ENCODE assay signal across 8 mouse cellular contexts in genomic region chr9:58199381-58200269, GRCm38 (mm10). TPM values are rescaled to one million over a fixed set of nuclear protein-coding genes. Genes with fewer than 3 reads are reported as not detected.
DNase-seq lines count a peak whose midpoint lies in the region; ATAC-seq and TF ChIP-seq lines count a peak whose summit lies in the region.
"Had no signal": no experiment of that assay in that cellular context is flagged by ENCODE, and none has a peak within 500 bp of the region (broad histone marks: within the 10 kb centered on the region; RNA-seq: fewer than 3 reads in every experiment).

No protein-coding gene starts in this region.

- TF ChIP-seq EP300 in heart, postnatal 0 days (IDR thresholded peaks at IDR 0.05; ENCODE audit: low read depth): no peak

- WGBS in kidney, embryonic 15.5 days: 5% methylated on average over 41 of the region's 41 CpGs
- WGBS in heart, postnatal 0 days: 2% methylated on average over 41 of the region's 41 CpGs
- 1% methylated on average over 41 of the region's 41 CpGs for WGBS in midbrain, embryonic 15.5 days

- H3K36me3 ChIP-seq in kidney, embryonic 15.5 days: no peaks in the 10 kb centered on the region
- H3K36me3 ChIP-seq in heart, postnatal 0 days (replicated peaks; ENCODE audit: control insufficient read depth, insufficient read depth, low read length): no peaks in the 10 kb centered on the region
- H3K36me3 ChIP-seq in midbrain, embryonic 15.5 days (replicated peaks): no peaks in the 10 kb centered on the region

- DNase-seq in kidney, postnatal 14 days: no peak
- peak; percentile 59 for DNase-seq in embryo, embryonic 11 days
- no peak for DNase-seq in heart, postnatal 0 days (ENCODE audit: low spot score)
- no peak for DNase-seq in natural killer cell, adult 2 months (ENCODE audit: low spot score in 2 of 2)
- no peak for DNase-seq in ovary, postnatal 14 days (ENCODE audit: low spot score)

- H3K9ac ChIP-seq in kidney, embryonic 15.5 days: 0 out of 2 replicates have a peak overlapping the region, but pooled peaks have one; percentile 14
- H3K9ac ChIP-seq in heart, postnatal 0 days (replicated peaks; ENCODE audit: low read depth, low read length): no peak overlapping the region
- peak overlapping the region; percentile 51 for H3K9ac ChIP-seq in midbrain, embryonic 15.5 days

- no peak overlapping the region for H3K27ac ChIP-seq in kidney, embryonic 15.5 days
- H3K27ac ChIP-seq in heart, postnatal 0 days (ENCODE audit: low read depth): no peak overlapping the region
- H3K27ac ChIP-seq in midbrain, embryonic 15.5 days: peak overlapping the region; percentile 86

- H3K4me3 ChIP-seq in kidney, embryonic 15.5 days (replicated peaks): peak overlapping the region; percentile 35
- peak overlapping the region; percentile 2 for H3K4me3 ChIP-seq in heart, postnatal 0 days (ENCODE audit: low read depth, low read length)
- H3K4me3 ChIP-seq in midbrain, embryonic 15.5 days: peak overlapping the region; percentile 42

- no peaks in the 10 kb centered on the region for H3K9me3 ChIP-seq in kidney, embryonic 15.5 days (replicated peaks)
- H3K9me3 ChIP-seq in heart, postnatal 0 days (replicated peaks; ENCODE audit: control insufficient read depth, low read length): no peaks in the 10 kb centered on the region
- no peaks in the 10 kb centered on the region for H3K9me3 ChIP-seq in midbrain, embryonic 15.5 days

- H3K4me1 ChIP-seq in kidney, embryonic 15.5 days: peaks cover 84% of the 10 kb centered on the region
- H3K4me1 ChIP-seq in heart, postnatal 0 days (ENCODE audit: control insufficient read depth, insufficient read depth): peaks cover 19% of the 10 kb centered on the region
- peaks cover 68% of the 10 kb centered on the region for H3K4me1 ChIP-seq in midbrain, embryonic 15.5 days

- TF ChIP-seq CTCF in heart, postnatal 0 days (IDR thresholded peaks at IDR 0.05; ENCODE audit: low read depth): no peak

- peak overlapping the region; percentile 61 for H3K4me2 ChIP-seq in kidney, embryonic 15.5 days
- H3K4me2 ChIP-seq in heart, postnatal 0 days (ENCODE audit: low read depth, low read length): peak overlapping the region; percentile 30
- peak overlapping the region; percentile 67 for H3K4me2 ChIP-seq in midbrain, embryonic 15.5 days

- 0 out of 2 replicates have a peak, but pooled peaks have one; percentile 1 for ATAC-seq in kidney, embryonic 15.5 days (replicated peaks; ENCODE audit: low FRiP score)
- ATAC-seq in heart, postnatal 0 days (ENCODE audit: insufficient read depth, low read depth): no peak
- ATAC-seq in midbrain, embryonic 15.5 days (replicated peaks): no peak

- peaks cover 95% of the 10 kb centered on the region for H3K27me3 ChIP-seq in kidney, embryonic 15.5 days
- peaks cover 95% of the 10 kb centered on the region for H3K27me3 ChIP-seq in heart, postnatal 0 days (ENCODE audit: control insufficient read depth, insufficient read depth, low read length)
- peaks cover 57% of the 10 kb centered on the region for H3K27me3 ChIP-seq in midbrain, embryonic 15.5 days (replicated peaks)

RNA-seq across cellular contexts. Expression of gene Islr, which starts 4.5 kb away (rescaled TPM):
- 78.7 and 94.7 TPM in 2 replicates for polyA plus RNA-seq in kidney, embryonic 15.5 days (2015; fragmentation: Nextera tagmentation; extraction: Ambion mirVana)
- total RNA-seq in heart, postnatal 0 days (2014; rRNA removed; ENCODE audit: low replicate concordance): 21.1 and 39.9 TPM in 2 replicates
- 14.4 and 16.3 TPM in 2 replicates for polyA plus RNA-seq in heart, postnatal 0 days (2015; fragmentation: Nextera tagmentation; extraction: Ambion mirVana)
- 36.1 and 46.9 TPM in 2 replicates for polyA plus RNA-seq in midbrain, embryonic 15.5 days (2015; fragmentation: Nextera tagmentation; extraction: Ambion mirVana)
- total RNA-seq: neutrophil, adult 5-6 weeks had no signal

RNA-seq across cellular contexts. Expression of gene Islr2, which starts 4.5 kb away (rescaled TPM):
- 0.39 and 0.51 TPM in 2 replicates for polyA plus RNA-seq in kidney, embryonic 15.5 days (2015; fragmentation: Nextera tagmentation; extraction: Ambion mirVana)
- 0.69 and 0.89 TPM in 2 replicates for total RNA-seq in heart, postnatal 0 days (2014; rRNA removed; ENCODE audit: low replicate concordance)
- polyA plus RNA-seq in heart, postnatal 0 days (2015; fragmentation: Nextera tagmentation; extraction: Ambion mirVana): 0.08 TPM in 1 of 2 replicates, not detected in the other
- polyA plus RNA-seq in midbrain, embryonic 15.5 days (2015; fragmentation: Nextera tagmentation; extraction: Ambion mirVana): 44.4 and 55.1 TPM in 2 replicates

RNA-seq across cellular contexts. Expression of gene Pml, which starts 50.0 kb away (rescaled TPM):
- polyA plus RNA-seq in kidney, embryonic 15.5 days (2015; fragmentation: Nextera tagmentation; extraction: Ambion mirVana): 21.0 and 24.7 TPM in 2 replicates
- total RNA-seq in heart, postnatal 0 days (2014; rRNA removed; ENCODE audit: low replicate concordance): 11.4 and 15.0 TPM in 2 replicates
- 5.2 and 5.6 TPM in 2 replicates for polyA plus RNA-seq in heart, postnatal 0 days (2015; fragmentation: Nextera tagmentation; extraction: Ambion mirVana)
- polyA plus RNA-seq in midbrain, embryonic 15.5 days (2015; fragmentation: Nextera tagmentation; extraction: Ambion mirVana): 3.9 and 5.0 TPM in 2 replicates

RNA-seq across cellular contexts. Expression of gene Stoml1, which starts 53.3 kb away (rescaled TPM):
- 29.9 and 33.6 TPM in 2 replicates for polyA plus RNA-seq in kidney, embryonic 15.5 days (2015; fragmentation: Nextera tagmentation; extraction: Ambion mirVana)
- 16.4 and 52.8 TPM in 2 replicates for total RNA-seq in heart, postnatal 0 days (2014; rRNA removed; ENCODE audit: low replicate concordance)
- polyA plus RNA-seq in heart, postnatal 0 days (2015; fragmentation: Nextera tagmentation; extraction: Ambion mirVana): 21.7 and 23.3 TPM in 2 replicates
- polyA plus RNA-seq in midbrain, embryonic 15.5 days (2015; fragmentation: Nextera tagmentation; extraction: Ambion mirVana): 136 and 140 TPM in 2 replicates

Comparison
In these comparisons a context has a peak if more than half of its experiments do, and no peak if none do; other contexts are left out.
1. RNA of gene Islr2, which starts 4.5 kb away (polyA plus RNA-seq): 44.4 to 55.1 TPM in midbrain, embryonic 15.5 days; 0.39 to 0.51 TPM in kidney, embryonic 15.5 days and 0.08 TPM in heart, postnatal 0 days; every median in the first group is over 10 times any median in the second.
2. Peak in every context shown above with its lines, with median percentiles within 50 percentile points of each other: H3K4me2 ChIP-seq and H3K4me3 ChIP-seq.